Mouse (Mus musculus) stomach, postnatal 0 days (tissue): Measurements from ENCODE around the gene Ear6.

ENCODE experiments used
- CTCF ChIP-seq: IDR thresholded peaks from 2 replicates; pipeline ENCODE4 v1.5.1; 2016; ENCODE audit warnings: antibody characterized with exemption, low read depth, mild to moderate bottlenecking, moderate library complexity
- EP300 ChIP-seq: optimal IDR thresholded peaks from 2 replicates; pipeline ENCODE3; 2016; ENCODE audit warnings: antibody characterized with exemption

DNA sequence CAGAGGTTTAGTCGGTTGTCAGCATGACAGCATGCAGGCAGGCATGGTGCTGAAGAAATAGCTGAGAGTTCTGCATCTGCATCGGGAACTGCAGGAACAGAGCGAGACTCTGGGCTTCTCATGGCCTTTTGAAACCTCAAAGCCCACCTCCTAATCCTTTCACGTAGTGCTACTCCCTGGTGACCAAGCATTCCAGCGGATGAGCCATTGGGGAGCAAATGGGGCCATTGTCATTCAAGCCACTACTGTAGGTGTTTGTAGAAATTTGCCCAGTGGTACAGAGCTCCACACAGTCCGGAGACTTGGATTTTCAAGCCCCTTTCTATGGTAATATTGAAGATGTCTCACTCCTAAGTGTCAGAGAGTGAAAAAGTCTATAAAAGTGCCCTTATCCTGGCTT, 32.6 kb downstream of the Ear6 start:
- TF ChIP-seq CTCF, result no peak
- no peak for TF ChIP-seq EP300
